Mouse (Mus musculus): ENCODE measurements around the gene Sun1. TPM values are rescaled to one million over a fixed set of nuclear protein-coding genes. Genes with fewer than 3 reads are reported as not detected.

Sun1 gene
- polyA plus RNA-seq, 1 experiment from 2014 or later: 8.6 TPM

GRCm38 (mm10) chr5:139211737-139212385, 11.4 kb downstream of the Sun1 start:
- peaks cover 27% of the 10 kb centered on the region for H3K36me3 ChIP-seq (replicated peaks; ENCODE audit: insufficient read depth, low read length)
- no peak overlapping the region for H3K4me3 ChIP-seq (ENCODE audit: low read depth, low read length)
- H3K9ac ChIP-seq (replicated peaks): no peak overlapping the region
- H3K27me3 ChIP-seq (ENCODE audit: insufficient read depth, low read length): no peaks in the 10 kb centered on the region
- TF ChIP-seq EP300 (IDR thresholded peaks at IDR 0.05; ENCODE audit: low read depth) (no peak), CTCF (IDR thresholded peaks at IDR 0.05; ENCODE audit: low read depth) (no peak)
- 91% methylated on average over 11 of the region's 11 CpGs for WGBS (ENCODE audit: insufficient replicate concordance)
- no peak overlapping the region for H3K4me2 ChIP-seq (ENCODE audit: low read depth, low read length)
- DNase-seq (no peak), ATAC-seq (no peak)
- H3K4me1 ChIP-seq (ENCODE audit: insufficient read depth): no peaks in the 10 kb centered on the region
- no peaks in the 10 kb centered on the region for H3K9me3 ChIP-seq (ENCODE audit: low read length)
- H3K27ac ChIP-seq (ENCODE audit: low read depth): no peak overlapping the region

GRCm38 (mm10) chr5:139214298-139214697, 13.9 kb downstream of the Sun1 start:
- no peak overlapping the region for H3K4me2 ChIP-seq (ENCODE audit: low read depth, low read length)
- DNase-seq (no peak), ATAC-seq (no peak)
- TF ChIP-seq EP300 (IDR thresholded peaks at IDR 0.05; ENCODE audit: low read depth) (no peak), CTCF (IDR thresholded peaks at IDR 0.05; ENCODE audit: low read depth) (no peak)
- H3K27me3 ChIP-seq (ENCODE audit: insufficient read depth, low read length): no peaks in the 10 kb centered on the region
- no peak overlapping the region for H3K9ac ChIP-seq (replicated peaks)
- peaks cover 32% of the 10 kb centered on the region for H3K36me3 ChIP-seq (replicated peaks; ENCODE audit: insufficient read depth, low read length)
- no peak overlapping the region for H3K27ac ChIP-seq (ENCODE audit: low read depth)
- H3K4me1 ChIP-seq (ENCODE audit: insufficient read depth): no peaks in the 10 kb centered on the region
- H3K9me3 ChIP-seq (ENCODE audit: low read length): no peaks in the 10 kb centered on the region
- H3K4me3 ChIP-seq (ENCODE audit: low read depth, low read length): no peak overlapping the region

- no peak overlapping the region for H3K27ac ChIP-seq (ENCODE audit: low read depth)
- no peaks in the 10 kb centered on the region for H3K9me3 ChIP-seq (ENCODE audit: low read length)
- H3K4me3 ChIP-seq (ENCODE audit: low read depth, low read length): no peak overlapping the region
- no peak for TF ChIP-seq EP300 (IDR thresholded peaks at IDR 0.05; ENCODE audit: low read depth)
- TF ChIP-seq CTCF (IDR thresholded peaks at IDR 0.05; ENCODE audit: low read depth): no peak
- peaks cover 29% of the 10 kb centered on the region for H3K36me3 ChIP-seq (replicated peaks; ENCODE audit: insufficient read depth, low read length)
- 0 out of 2 replicates have a peak, but pooled peaks cover 1% of the 10 kb centered on the region for H3K4me1 ChIP-seq (ENCODE audit: insufficient read depth)
- WGBS (ENCODE audit: insufficient replicate concordance): 95% methylated on average over 5 of the region's 5 CpGs
- no peak for DNase-seq
- H3K27me3 ChIP-seq (ENCODE audit: insufficient read depth, low read length): no peaks in the 10 kb centered on the region
- ATAC-seq: no peak
- H3K4me2 ChIP-seq (ENCODE audit: low read depth, low read length): no peak overlapping the region
- H3K9ac ChIP-seq (replicated peaks): no peak overlapping the region
These were observed 14.7 kb downstream of the Sun1 start for GRCm38 (mm10) chr5:139215184-139215583.

GRCm38 (mm10) chr5:139216121-139216520, 15.7 kb downstream of the Sun1 start:
- Histone ChIP-seq H3K27me3 (ENCODE audit: insufficient read depth, low read length) (no peaks in the 10 kb centered on the region), H3K9me3 (ENCODE audit: low read length) (no peaks in the 10 kb centered on the region), H3K27ac (ENCODE audit: low read depth) (no peak overlapping the region), H3K4me1 (ENCODE audit: insufficient read depth) (0 out of 2 replicates have a peak, but pooled peaks cover 5% of the 10 kb centered on the region), H3K9ac (replicated peaks) (no peak overlapping the region), H3K36me3 (replicated peaks; ENCODE audit: insufficient read depth, low read length) (peaks cover 27% of the 10 kb centered on the region), H3K4me3 (ENCODE audit: low read depth, low read length) (no peak overlapping the region), H3K4me2 (ENCODE audit: low read depth, low read length) (no peak overlapping the region)
- ATAC-seq (no peak), DNase-seq (no peak)
- WGBS (ENCODE audit: insufficient replicate concordance): 82% methylated on average over 2 of the region's 2 CpGs
- TF ChIP-seq EP300 (IDR thresholded peaks at IDR 0.05; ENCODE audit: low read depth) (no peak), CTCF (IDR thresholded peaks at IDR 0.05; ENCODE audit: low read depth) (no peak)

- Histone ChIP-seq H3K4me1 (ENCODE audit: insufficient read depth) (0 out of 2 replicates have a peak, but pooled peaks cover 5% of the 10 kb centered on the region), H3K9ac (replicated peaks) (no peak overlapping the region)
- ATAC-seq: no peak
These were observed 16.3 kb downstream of the Sun1 start for GRCm38 (mm10) chr5:139216774-139217173.

GRCm38 (mm10) chr5:139220006-139220515, 19.6 kb downstream of the Sun1 start:
- ATAC-seq: no peak

More at GRCm38 (mm10) chr5:139216774-139217173, 16.3 kb downstream of the Sun1 start:
- Histone ChIP-seq H3K27me3 (ENCODE audit: insufficient read depth, low read length) (no peaks in the 10 kb centered on the region), H3K27ac (ENCODE audit: low read depth) (no peak overlapping the region), H3K36me3 (replicated peaks; ENCODE audit: insufficient read depth, low read length) (peaks cover 30% of the 10 kb centered on the region), H3K4me3 (ENCODE audit: low read depth, low read length) (no peak overlapping the region), H3K9me3 (ENCODE audit: low read length) (no peaks in the 10 kb centered on the region), H3K4me2 (ENCODE audit: low read depth, low read length) (no peak overlapping the region)
- 81% methylated on average over 3 of the region's 3 CpGs for WGBS (ENCODE audit: insufficient replicate concordance)
- DNase-seq: no peak
- no peak for TF ChIP-seq CTCF (IDR thresholded peaks at IDR 0.05; ENCODE audit: low read depth)
- no peak for TF ChIP-seq EP300 (IDR thresholded peaks at IDR 0.05; ENCODE audit: low read depth)

More at GRCm38 (mm10) chr5:139220006-139220515, 19.6 kb downstream of the Sun1 start:
- Histone ChIP-seq H3K4me1 (ENCODE audit: insufficient read depth) (0 out of 2 replicates have a peak, but pooled peaks cover 5% of the 10 kb centered on the region), H3K9ac (replicated peaks) (no peak overlapping the region), H3K4me3 (ENCODE audit: low read depth, low read length) (no peak overlapping the region), H3K27ac (ENCODE audit: low read depth) (no peak overlapping the region), H3K9me3 (ENCODE audit: low read length) (no peaks in the 10 kb centered on the region), H3K4me2 (ENCODE audit: low read depth, low read length) (no peak overlapping the region), H3K36me3 (replicated peaks; ENCODE audit: insufficient read depth, low read length) (peaks cover 55% of the 10 kb centered on the region), H3K27me3 (ENCODE audit: insufficient read depth, low read length) (no peaks in the 10 kb centered on the region)
- no peak for TF ChIP-seq CTCF (IDR thresholded peaks at IDR 0.05; ENCODE audit: low read depth)
- no peak for TF ChIP-seq EP300 (IDR thresholded peaks at IDR 0.05; ENCODE audit: low read depth)
- WGBS (ENCODE audit: insufficient replicate concordance): 70% methylated on average over 4 of the region's 4 CpGs
- DNase-seq: no peak
